Mouse (Mus musculus) left cerebral cortex, adult 11 months (tissue): ENCODE results near the gene Dcaf10.
A peak's percentile ranks its signal among the peaks of the same experiment; 100 is the strongest.
"Not testable (repeated sequence)": the region's sequence is repeated elsewhere in the genome, so short reads cannot be mapped to it uniquely, and the experiment has no call there.

ENCODE experiments used
- DNase-seq: peaks from one replicate; pipeline ENCODE4 v3.0.0; 2022; ENCODE audit warnings: low spot score

Dcaf10 gene

GRCm38 (mm10) chr4:45393658-45394057 is 51.8 kb downstream of the Dcaf10 start:
- no peak for DNase-seq

GRCm38 (mm10) chr4:45396211-45396610 is 54.3 kb downstream of the Dcaf10 start:
- not testable (repeated sequence) for DNase-seq

GRCm38 (mm10) chr4:45398315-45398714 is 56.4 kb downstream of the Dcaf10 start:
- DNase-seq = not testable (repeated sequence)

GRCm38 (mm10) chr4:45399421-45400210 is 57.7 kb downstream of the Dcaf10 start:
- no peak for DNase-seq

- DNase-seq = no peak
These were observed 60.4 kb downstream of the Dcaf10 start for GRCm38 (mm10) chr4:45402281-45402680.

- no peak for DNase-seq
These were observed 61.1 kb downstream of the Dcaf10 start for GRCm38 (mm10) chr4:45402878-45403498.

GRCm38 (mm10) chr4:45403499-45403878 is 61.6 kb downstream of the Dcaf10 start:
- DNase-seq = no peak

- DNase-seq = no peak
These were observed 62.2 kb downstream of the Dcaf10 start for GRCm38 (mm10) chr4:45404086-45404485.

- DNase-seq = no peak
These were observed 63.4 kb downstream of the Dcaf10 start for GRCm38 (mm10) chr4:45405315-45405714.

GRCm38 (mm10) chr4:45406397-45406796 is 64.5 kb downstream of the Dcaf10 start:
- DNase-seq = no peak

GRCm38 (mm10) chr4:45407001-45407702 is 65.3 kb downstream of the Dcaf10 start:
- no peak for DNase-seq

- no peak for DNase-seq
These were observed 65.9 kb downstream of the Dcaf10 start for GRCm38 (mm10) chr4:45407703-45408334.

GRCm38 (mm10) chr4:45408427-45409132 is 66.7 kb downstream of the Dcaf10 start, which contains the start of gene Slc25a51:
Gene Slc25a51 (minus strand): TSS chr4:45408766.
- DNase-seq = peak; percentile 74

- DNase-seq = no peak
These were observed 67.4 kb downstream of the Dcaf10 start for GRCm38 (mm10) chr4:45409270-45409669.

- no peak for DNase-seq
These were observed 69.4 kb downstream of the Dcaf10 start for GRCm38 (mm10) chr4:45411181-45411790.

GRCm38 (mm10) chr4:45412433-45413192 is 70.7 kb downstream of the Dcaf10 start:
- DNase-seq = no peak

- DNase-seq = no peak
These were observed 71.9 kb downstream of the Dcaf10 start for GRCm38 (mm10) chr4:45413674-45414338.

GRCm38 (mm10) chr4:45416314-45416713 is 74.4 kb downstream of the Dcaf10 start:
- no peak for DNase-seq

- DNase-seq = peak; percentile 13
These were observed 76.5 kb downstream of the Dcaf10 start for GRCm38 (mm10) chr4:45418229-45418950.
